Mouse (Mus musculus) brain, embryonic 14.5 days (tissue): ENCODE results near the gene Spata45.

Experiments
- CTCF ChIP-seq: fragments of 200-500 bp; IDR thresholded peaks from 2 replicates; pipeline ENCODE4 v1.5.1; 2012; ENCODE audit warnings: inconsistent platforms, mild to moderate bottlenecking, moderate library complexity, borderline replicate concordance; ENCODE audit not compliant: insufficient read depth, insufficient read length; ENCODE audit errors: extremely low read depth
- POLR2A ChIP-seq: fragments of 200-500 bp; IDR thresholded peaks from 2 replicates; pipeline ENCODE4 v1.6.1; 2012; ENCODE audit warnings: mild to moderate bottlenecking, inconsistent platforms, borderline replicate concordance; ENCODE audit not compliant: poor library complexity, insufficient read depth, insufficient read length, severe bottlenecking; ENCODE audit errors: extremely low read depth

DNA sequence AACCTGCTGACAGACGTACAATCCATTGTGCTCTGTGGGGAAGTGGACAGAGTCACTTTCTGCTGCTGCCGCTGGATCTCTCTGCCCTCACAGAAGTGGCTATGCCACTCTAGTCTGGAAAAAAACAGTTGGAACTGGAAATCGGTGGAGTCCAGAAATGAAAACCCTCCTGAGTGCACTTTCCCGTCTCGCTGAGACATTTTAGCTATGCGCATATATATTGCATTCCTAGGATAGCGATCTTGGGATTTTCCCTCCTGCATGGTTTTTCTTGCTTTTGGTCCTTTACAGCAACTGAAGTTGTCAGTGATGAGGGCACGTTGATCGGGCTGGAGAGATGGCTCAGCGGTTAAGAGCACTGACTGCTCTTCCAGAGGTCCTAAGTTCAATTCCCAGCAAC lies 6.3 kb upstream of the Spata45 start:
- TF ChIP-seq CTCF, result no peak
- TF ChIP-seq POLR2A, result no peak
